Mouse (Mus musculus) ZHBTc4 (cell line): Measurements from ENCODE around the gene Clock.

Source experiments
- DNase-seq: peaks from one replicate; pipeline ENCODE4 v3.0.0-alpha.2; 2011; ENCODE audit warnings: low read depth, low spot score

The Clock gene

GRCm38 (mm10) chr5:76283890-76284289, 20.7 kb downstream of the Clock start:
- no peak for DNase-seq

- DNase-seq: no peak
Observed at GRCm38 (mm10) chr5:76274977-76275376, 29.6 kb downstream of the Clock start.

GRCm38 (mm10) chr5:76250948-76251347, 53.6 kb downstream of the Clock start:
- DNase-seq: no peak

GRCm38 (mm10) chr5:76246539-76246938, 58.1 kb downstream of the Clock start:
- no peak for DNase-seq

GRCm38 (mm10) chr5:76245419-76245818, 59.2 kb downstream of the Clock start:
- DNase-seq: no peak

GRCm38 (mm10) chr5:76244430-76244829, 60.2 kb downstream of the Clock start:
- no peak for DNase-seq

GRCm38 (mm10) chr5:76243929-76244328, 60.7 kb downstream of the Clock start:
- DNase-seq: no peak

- no peak for DNase-seq
Observed at GRCm38 (mm10) chr5:76243274-76243673, 61.3 kb downstream of the Clock start.

GRCm38 (mm10) chr5:76231171-76231855, 73.3 kb downstream of the Clock start:
- DNase-seq: peak; percentile 68

- no peak for DNase-seq
Observed at GRCm38 (mm10) chr5:76216691-76217090, 87.9 kb downstream of the Clock start.

GRCm38 (mm10) chr5:76208066-76208465, 96.5 kb downstream of the Clock start:
- DNase-seq: no peak

GRCm38 (mm10) chr5:76205886-76206285, 98.7 kb downstream of the Clock start:
- no peak for DNase-seq

- DNase-seq: no peak
Observed at GRCm38 (mm10) chr5:76203171-76203570, 101.4 kb downstream of the Clock start.

GRCm38 (mm10) chr5:76199346-76199745, 105.2 kb downstream of the Clock start:
- no peak for DNase-seq

- DNase-seq: no peak
Observed at GRCm38 (mm10) chr5:76194377-76194945, 110.1 kb downstream of the Clock start.

- DNase-seq: no peak
Observed at GRCm38 (mm10) chr5:76193075-76193474, 111.5 kb downstream of the Clock start.

GRCm38 (mm10) chr5:76190609-76191008, 114.0 kb downstream of the Clock start:
- DNase-seq: no peak

- no peak for DNase-seq
Observed at GRCm38 (mm10) chr5:76187885-76188284, 116.7 kb downstream of the Clock start.

- peak; percentile 93 for DNase-seq
Observed at GRCm38 (mm10) chr5:76184286-76185080, 120.1 kb downstream of the Clock start.

- DNase-seq: peak; percentile 96
Observed at GRCm38 (mm10) chr5:76183750-76184261, 120.8 kb downstream of the Clock start, which contains the start of gene Tmem165. TSS of gene Tmem165 (plus strand) at chr5:76183880.

GRCm38 (mm10) chr5:76183043-76183749, 121.4 kb downstream of the Clock start:
- DNase-seq: no peak

- DNase-seq: no peak
Observed at GRCm38 (mm10) chr5:76182326-76182725, 122.3 kb downstream of the Clock start.
